Mouse (Mus musculus) lung, postnatal 0 days (tissue): ENCODE measurements around the gene Kalrn.

Source experiments
- CTCF ChIP-seq: IDR thresholded peaks from 2 replicates; pipeline ENCODE4 v1.5.1; 2016; ENCODE audit warnings: antibody characterized with exemption, mild to moderate bottlenecking
- EP300 ChIP-seq: IDR thresholded peaks from 2 replicates; pipeline ENCODE4 v1.6.1; 2016; ENCODE audit warnings: antibody characterized with exemption, mild to moderate bottlenecking, control low read depth

- TF ChIP-seq CTCF (no peak), EP300 (no peak)
Observed at GRCm38 (mm10) chr16:34231952-34232351, 341.4 kb downstream of the Kalrn start.
